Mouse (Mus musculus) spleen, adult 2 months (tissue): ENCODE measurements around the gene Mrgprf.

Experiments
- CTCF ChIP-seq: fragments of 200-500 bp; IDR thresholded peaks from 2 replicates; pipeline ENCODE4 v1.5.1; 2011; ENCODE audit warnings: mild to moderate bottlenecking, inconsistent platforms; ENCODE audit not compliant: insufficient read depth, insufficient read length, insufficient replicate concordance; ENCODE audit errors: extremely low read depth
- POLR2A ChIP-seq: fragments of 200-500 bp; IDR thresholded peaks from 2 replicates; pipeline ENCODE4 v1.6.1; 2011; ENCODE audit warnings: low read depth, low read length, inconsistent platforms

DNA sequence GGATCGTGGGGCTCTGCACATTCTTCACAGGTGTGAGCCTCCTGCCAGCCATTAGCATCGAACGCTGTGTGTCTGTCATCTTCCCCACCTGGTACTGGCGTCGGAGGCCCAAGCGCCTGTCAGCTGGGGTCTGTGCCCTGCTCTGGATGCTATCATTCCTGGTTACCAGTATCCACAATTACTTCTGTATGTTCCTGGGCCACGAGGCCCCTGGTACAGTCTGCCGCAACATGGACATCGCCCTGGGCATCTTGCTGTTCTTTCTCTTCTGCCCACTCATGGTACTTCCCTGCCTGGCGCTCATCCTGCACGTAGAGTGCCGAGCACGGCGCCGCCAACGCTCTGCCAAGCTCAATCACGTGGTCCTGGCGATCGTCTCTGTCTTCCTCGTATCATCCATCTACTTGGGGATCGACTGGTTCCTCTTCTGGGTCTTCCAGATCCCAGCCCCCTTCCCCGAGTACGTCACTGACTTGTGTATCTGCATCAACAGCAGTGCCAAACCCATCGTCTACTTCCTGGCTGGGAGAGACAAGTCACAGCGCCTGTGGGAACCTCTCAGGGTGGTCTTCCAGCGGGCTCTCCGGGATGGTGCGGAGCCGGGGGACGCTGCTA, 7.5 kb downstream of the Mrgprf start:
- TF ChIP-seq POLR2A = no peak
- no peak for TF ChIP-seq CTCF
